Mouse (Mus musculus): ENCODE data around the gene Prkacb. TPM values are rescaled to one million over a fixed set of nuclear protein-coding genes. Genes with fewer than 3 reads are reported as not detected.

Prkacb gene
- polyA plus RNA-seq, 1 experiment from 2014 or later, result 37.5 TPM

DNA sequence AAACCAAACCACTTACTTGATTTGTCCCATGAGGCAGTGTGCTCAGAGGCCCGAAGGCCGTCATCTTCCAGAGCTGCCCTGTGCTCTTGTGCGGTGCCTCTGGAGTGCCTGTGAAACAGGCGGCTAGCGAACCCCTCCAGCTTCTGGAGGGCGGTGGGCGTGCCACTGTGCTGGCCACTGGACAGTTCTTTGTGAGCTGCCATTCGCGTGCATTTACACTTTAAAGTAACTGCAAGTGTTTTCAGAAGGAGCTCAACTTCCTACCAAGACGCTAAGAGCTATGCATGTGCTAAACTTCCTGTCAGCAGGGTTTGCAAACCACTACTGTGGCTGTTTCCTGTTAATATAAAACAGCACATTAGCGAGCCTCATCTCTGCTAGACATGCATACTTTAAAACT, 31.7 kb downstream of the Prkacb start:
- no peak for TF ChIP-seq CTCF (IDR thresholded peaks at IDR 0.05)
- no peak for TF ChIP-seq EP300 (IDR thresholded peaks at IDR 0.05)
- Histone ChIP-seq H3K4me3 (ENCODE audit: low read depth, low read length) (0 out of 2 replicates have a peak overlapping the region, but pooled peaks have one; percentile 8), H3K27ac (ENCODE audit: low read length) (peak overlapping the region; percentile 51), H3K9ac (replicated peaks; ENCODE audit: low read depth) (no peak overlapping the region), H3K9me3 (ENCODE audit: low read length) (no peaks in the 10 kb centered on the region), H3K36me3 (ENCODE audit: insufficient read depth, low read length) (no peaks in the 10 kb centered on the region), H3K4me2 (replicated peaks; ENCODE audit: low read depth, low read length) (peak overlapping the region; percentile 54), H3K4me1 (ENCODE audit: insufficient read depth, low read depth, low read length) (peaks cover 4% of the 10 kb centered on the region; the same call in 1 of the 2 replicates), H3K27me3 (replicated peaks; ENCODE audit: insufficient read depth, low read length) (no peaks in the 10 kb centered on the region)
- ATAC-seq (peak; percentile 67), DNase-seq (ENCODE audit: low spot score) (peak; percentile 51)
- 3% methylated on average over 11 of the region's 11 CpGs for WGBS

DNA sequence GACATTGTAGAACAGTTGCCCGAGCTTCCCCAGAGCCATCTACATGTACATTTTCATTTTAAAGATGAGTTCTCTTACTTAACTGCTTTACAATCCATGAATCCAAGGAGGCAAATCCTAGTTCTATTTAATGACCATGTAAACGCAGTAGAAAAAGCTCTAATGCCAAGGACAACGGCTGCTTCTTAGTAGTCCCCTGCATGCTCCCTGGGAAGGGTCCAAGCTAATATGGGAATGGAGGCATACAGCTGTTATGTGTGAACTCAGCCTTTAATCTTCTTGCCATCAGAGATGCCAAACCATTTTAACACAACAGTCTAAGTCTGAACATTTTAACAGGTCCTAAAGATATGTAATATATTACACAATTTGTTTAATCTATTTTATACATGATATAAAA, 32.5 kb downstream of the Prkacb start:
- Histone ChIP-seq H3K27me3 (replicated peaks; ENCODE audit: insufficient read depth, low read length) (no peaks in the 10 kb centered on the region), H3K9me3 (ENCODE audit: low read length) (no peaks in the 10 kb centered on the region), H3K36me3 (ENCODE audit: insufficient read depth, low read length) (no peaks in the 10 kb centered on the region), H3K4me2 (replicated peaks; ENCODE audit: low read depth, low read length) (no peak overlapping the region), H3K4me3 (ENCODE audit: low read depth, low read length) (no peak overlapping the region), H3K4me1 (ENCODE audit: insufficient read depth, low read depth, low read length) (peaks cover 4% of the 10 kb centered on the region; the same call in 1 of the 2 replicates), H3K27ac (ENCODE audit: low read length) (no peak overlapping the region), H3K9ac (replicated peaks; ENCODE audit: low read depth) (no peak overlapping the region)
- WGBS, result 78% methylated on average over 3 of the region's 3 CpGs
- TF ChIP-seq EP300 (IDR thresholded peaks at IDR 0.05) (no peak), CTCF (IDR thresholded peaks at IDR 0.05) (no peak)
- DNase-seq (ENCODE audit: low spot score) (no peak), ATAC-seq (no peak)

DNA sequence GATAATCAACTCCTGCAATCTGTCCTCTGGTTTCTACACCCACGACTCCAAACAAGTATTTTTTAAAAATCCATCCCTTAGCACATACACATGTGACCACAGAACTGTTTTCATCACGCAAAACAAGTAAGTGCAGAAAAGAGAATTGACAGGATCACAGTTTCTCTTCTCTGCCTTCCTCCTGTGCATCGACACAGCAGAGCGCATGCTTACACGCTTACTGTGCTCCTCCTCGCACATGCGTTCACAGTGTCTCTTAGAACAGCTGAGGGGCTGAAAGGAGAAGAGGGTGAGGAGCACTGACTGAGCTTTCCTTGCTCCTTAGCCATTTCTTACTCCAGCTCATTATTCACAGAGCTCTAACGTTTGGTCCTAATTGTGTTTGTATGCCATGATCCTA, 33.9 kb downstream of the Prkacb start:
- DNase-seq (ENCODE audit: low spot score) (no peak), ATAC-seq (no peak)
- TF ChIP-seq EP300 (IDR thresholded peaks at IDR 0.05) (no peak), CTCF (IDR thresholded peaks at IDR 0.05) (no peak)
- no peak overlapping the region for H3K4me2 ChIP-seq (replicated peaks; ENCODE audit: low read depth, low read length)
- 81% methylated on average over 8 of the region's 8 CpGs for WGBS
- H3K4me1 ChIP-seq (ENCODE audit: insufficient read depth, low read depth, low read length), result peaks cover 4% of the 10 kb centered on the region; the same call in 1 of the 2 replicates
- no peak overlapping the region for H3K4me3 ChIP-seq (ENCODE audit: low read depth, low read length)
- H3K27ac ChIP-seq (ENCODE audit: low read length), result no peak overlapping the region
- no peaks in the 10 kb centered on the region for H3K9me3 ChIP-seq (ENCODE audit: low read length)
- H3K36me3 ChIP-seq (ENCODE audit: insufficient read depth, low read length), result no peaks in the 10 kb centered on the region
- H3K27me3 ChIP-seq (replicated peaks; ENCODE audit: insufficient read depth, low read length), result no peaks in the 10 kb centered on the region
- no peak overlapping the region for H3K9ac ChIP-seq (replicated peaks; ENCODE audit: low read depth)

DNA sequence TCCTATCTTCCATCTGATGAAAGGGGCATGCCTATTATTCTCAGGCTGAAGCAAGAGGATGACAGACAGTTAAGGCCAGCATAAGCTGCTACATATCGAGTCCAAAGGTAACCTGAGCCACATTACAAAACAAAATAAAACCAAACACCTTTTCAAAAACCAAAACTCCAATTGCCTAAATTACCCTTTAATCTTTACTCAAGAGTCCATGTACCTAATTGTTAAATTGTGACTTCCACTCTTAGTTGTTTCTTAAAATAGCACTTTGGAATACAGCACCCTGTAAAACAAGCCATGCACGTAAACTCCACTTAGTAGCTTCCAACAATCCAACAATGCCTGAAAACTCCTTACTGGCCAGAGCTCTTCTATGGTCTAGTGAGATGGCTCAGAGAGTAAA, 34.3 kb downstream of the Prkacb start:
- no peaks in the 10 kb centered on the region for H3K9me3 ChIP-seq (ENCODE audit: low read length)
- DNase-seq (ENCODE audit: low spot score), result no peak
- no peak overlapping the region for H3K4me2 ChIP-seq (replicated peaks; ENCODE audit: low read depth, low read length)
- no peaks in the 10 kb centered on the region for H3K36me3 ChIP-seq (ENCODE audit: insufficient read depth, low read length)
- ATAC-seq, result no peak
- no peak for TF ChIP-seq CTCF (IDR thresholded peaks at IDR 0.05)
- no peak for TF ChIP-seq EP300 (IDR thresholded peaks at IDR 0.05)
- peaks cover 4% of the 10 kb centered on the region; the same call in 1 of the 2 replicates for H3K4me1 ChIP-seq (ENCODE audit: insufficient read depth, low read depth, low read length)
- H3K9ac ChIP-seq (replicated peaks; ENCODE audit: low read depth), result no peak overlapping the region
- H3K27me3 ChIP-seq (replicated peaks; ENCODE audit: insufficient read depth, low read length), result no peaks in the 10 kb centered on the region
- H3K27ac ChIP-seq (ENCODE audit: low read length), result no peak overlapping the region
- H3K4me3 ChIP-seq (ENCODE audit: low read depth, low read length), result no peak overlapping the region
- 68% methylated on average over 2 of the region's 2 CpGs for WGBS

DNA sequence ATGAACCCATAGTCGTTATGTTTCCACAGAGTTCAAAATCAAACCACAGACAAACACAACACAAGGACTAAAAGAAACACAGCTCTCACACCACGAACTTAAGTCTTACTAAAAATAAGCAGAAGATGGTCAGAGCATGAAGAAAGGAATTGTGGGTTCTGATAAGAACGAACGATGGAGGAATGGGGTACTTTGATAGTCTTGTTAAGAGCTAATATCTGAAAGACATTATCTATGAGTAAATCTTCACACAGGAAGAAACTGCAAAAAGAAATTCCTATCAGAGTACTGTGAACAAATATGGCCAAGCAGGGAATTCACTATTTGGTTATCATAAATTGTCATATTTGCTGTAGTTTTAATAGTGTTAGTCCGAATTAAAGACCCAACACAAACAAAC, 36.1 kb downstream of the Prkacb start:
- Histone ChIP-seq H3K4me2 (replicated peaks; ENCODE audit: low read depth, low read length) (no peak overlapping the region), H3K27me3 (replicated peaks; ENCODE audit: insufficient read depth, low read length) (no peaks in the 10 kb centered on the region), H3K27ac (ENCODE audit: low read length) (no peak overlapping the region), H3K9ac (replicated peaks; ENCODE audit: low read depth) (no peak overlapping the region), H3K9me3 (ENCODE audit: low read length) (no peaks in the 10 kb centered on the region), H3K36me3 (ENCODE audit: insufficient read depth, low read length) (no peaks in the 10 kb centered on the region), H3K4me3 (ENCODE audit: low read depth, low read length) (no peak overlapping the region), H3K4me1 (ENCODE audit: insufficient read depth, low read depth, low read length) (peaks cover 4% of the 10 kb centered on the region; the same call in 1 of the 2 replicates)
- no peak for ATAC-seq
- TF ChIP-seq CTCF (IDR thresholded peaks at IDR 0.05) (no peak), EP300 (IDR thresholded peaks at IDR 0.05) (no peak)
- DNase-seq (ENCODE audit: low spot score), result no peak
- WGBS, result 70% methylated on average over 5 of the region's 5 CpGs

DNA sequence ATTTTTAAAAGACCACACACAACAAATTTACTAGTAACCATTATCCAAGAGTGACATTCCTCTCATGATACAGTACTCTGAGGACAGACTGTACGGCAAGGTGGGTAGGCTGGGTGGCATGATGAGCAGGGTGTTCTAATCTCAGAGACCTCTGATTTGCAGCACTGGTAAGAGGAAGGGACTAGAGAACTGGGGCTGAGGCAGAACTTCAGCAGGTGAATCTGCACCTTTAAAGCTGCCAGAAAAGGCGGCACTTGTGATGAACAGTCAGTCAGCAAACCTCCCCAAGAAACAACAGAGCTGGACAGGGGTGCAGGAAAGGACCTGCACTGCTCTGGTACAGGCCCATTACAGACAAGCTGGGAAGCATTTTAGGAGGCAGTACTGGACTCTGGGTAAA, 41.9 kb downstream of the Prkacb start:
- no peak overlapping the region for H3K9ac ChIP-seq (replicated peaks; ENCODE audit: low read depth)
- no peaks in the 10 kb centered on the region for H3K9me3 ChIP-seq (ENCODE audit: low read length)
- DNase-seq (ENCODE audit: low spot score) (no peak), ATAC-seq (no peak)
- H3K4me1 ChIP-seq (ENCODE audit: insufficient read depth, low read depth, low read length), result no peaks in the 10 kb centered on the region; the same call in 1 of the 2 replicates
- H3K27me3 ChIP-seq (replicated peaks; ENCODE audit: insufficient read depth, low read length), result no peaks in the 10 kb centered on the region
- H3K4me3 ChIP-seq (ENCODE audit: low read depth, low read length), result no peak overlapping the region
- H3K36me3 ChIP-seq (ENCODE audit: insufficient read depth, low read length), result no peaks in the 10 kb centered on the region
- H3K4me2 ChIP-seq (replicated peaks; ENCODE audit: low read depth, low read length), result peak overlapping the region; percentile 43; the same call in 1 of the 2 replicates
- WGBS, result 71% methylated on average over 2 of the region's 2 CpGs
- TF ChIP-seq CTCF (IDR thresholded peaks at IDR 0.05), result no peak
- TF ChIP-seq EP300 (IDR thresholded peaks at IDR 0.05), result no peak
- no peak overlapping the region for H3K27ac ChIP-seq (ENCODE audit: low read length)

Measured in lung, postnatal 0 days (tissue).